Mouse (Mus musculus) limb, embryonic 11.5 days (tissue): ENCODE measurements around the gene Sult2a3. TPM values are rescaled to one million over a fixed set of nuclear protein-coding genes. Genes with fewer than 3 reads are reported as not detected.
"Not testable (repeated sequence)": the region's sequence is repeated elsewhere in the genome, so short reads cannot be mapped to it uniquely, and the experiment has no call there.

ENCODE experiments used
- ATAC-seq: fragments of 200-750 bp; cut with Nextera tagmentation; 2 replicates; pipeline ENCODE4 v1.8.0; 2017; ENCODE audit warnings: low read depth; ENCODE audit not compliant: insufficient number of reproducible peaks, low FRiP score, low TSS enrichment
- DNase-seq: peaks from one replicate; pipeline ENCODE4 v3.0.0-alpha.2; 2015; ENCODE audit warnings: low spot score
- H3K27ac ChIP-seq: fragments of 300-500 bp; sonication (generic); replicated peaks from 2 replicates; pipeline ENCODE4 v1.5.1; 2014; ENCODE audit warnings: low read depth, mild to moderate bottlenecking, low read length
- H3K27me3 ChIP-seq: fragments of 300-500 bp; sonication (generic); 2 replicates; pipeline ENCODE4 v1.6.1; 2014; ENCODE audit warnings: mild to moderate bottlenecking, low read length, mixed read lengths; ENCODE audit not compliant: control insufficient read depth, insufficient read depth
- H3K36me3 ChIP-seq: fragments of 300-500 bp; sonication (generic); 2 replicates; pipeline ENCODE4 v1.6.1; 2014; ENCODE audit warnings: mild to moderate bottlenecking, low read length, moderate library complexity, mixed read lengths; ENCODE audit not compliant: control insufficient read depth, insufficient read depth
- H3K4me1 ChIP-seq: fragments of 300-500 bp; sonication (generic); 2 replicates; pipeline ENCODE4 v1.6.1; 2014; ENCODE audit warnings: low read length, mixed read lengths; ENCODE audit not compliant: control insufficient read depth, insufficient read depth
- H3K4me2 ChIP-seq: fragments of 300-500 bp; sonication (generic); 2 replicates; pipeline ENCODE4 v1.6.1; 2014; ENCODE audit warnings: low read depth, mild to moderate bottlenecking, moderate library complexity; ENCODE audit not compliant: severe bottlenecking
- H3K4me3 ChIP-seq: fragments of 300-500 bp; sonication (generic); 2 replicates; pipeline ENCODE4 v1.5.1; 2014; ENCODE audit warnings: low read depth, low read length
- H3K9ac ChIP-seq: fragments of 300-500 bp; sonication (generic); 2 replicates; pipeline ENCODE4 v1.6.1; 2014; ENCODE audit warnings: mild to moderate bottlenecking, low read length
- H3K9me3 ChIP-seq: fragments of 300-500 bp; sonication (generic); 2 replicates; pipeline ENCODE4 v1.6.1; 2016; ENCODE audit warnings: low read length; ENCODE audit not compliant: control insufficient read depth
- WGBS: fragments of 180-500 bp; shearing (Covaris S2); extraction: QIAGEN DNeasy Blood & Tissue Kit; methylation state at CpG from one replicate; pipeline ENCODE4 v1.1.7; 2014; 5-methylcytosine and 5-hydroxymethylcytosine counted together
- polyA plus RNA-seq: library from polyadenylated mRNA; unstranded; fragments of >200 nt; fragmentation: Nextera tagmentation; extraction: Ambion mirVana; gene quantifications from 2 replicates; pipeline ENCODE4 v1.2.1, GENCODE M21; 2014

The Sult2a3 gene
- polyA plus RNA-seq, result not detected in 2 replicates

DNA sequence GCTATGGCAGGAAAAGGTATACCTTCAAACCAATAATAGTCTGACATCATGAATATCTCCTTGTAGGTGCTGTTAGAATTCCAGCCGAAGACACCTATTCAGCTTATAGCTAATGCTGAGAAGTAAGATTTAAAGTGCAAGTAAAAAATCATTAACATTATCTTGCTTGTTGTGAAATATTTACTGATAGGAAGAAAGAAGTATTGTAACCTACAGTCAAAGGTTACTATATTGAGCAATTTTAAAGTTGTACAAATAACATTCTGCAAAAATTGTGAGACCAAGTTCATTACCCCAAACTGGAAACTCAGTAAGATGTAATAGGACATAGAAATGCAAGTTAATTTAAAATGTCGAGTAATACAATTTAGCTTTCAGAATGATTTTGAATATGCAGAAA, at the start of gene Sult2a3:
Sult2a3 (minus strand) TSS at position 101 of the 400 bp plus-strand sequence.
- Histone ChIP-seq H3K4me3 (no peak within 1 kb of the TSS), H3K36me3 (no peaks in the 10 kb centered on the region)
- 86% methylated on average over 2 of the region's 2 CpGs for WGBS

DNA sequence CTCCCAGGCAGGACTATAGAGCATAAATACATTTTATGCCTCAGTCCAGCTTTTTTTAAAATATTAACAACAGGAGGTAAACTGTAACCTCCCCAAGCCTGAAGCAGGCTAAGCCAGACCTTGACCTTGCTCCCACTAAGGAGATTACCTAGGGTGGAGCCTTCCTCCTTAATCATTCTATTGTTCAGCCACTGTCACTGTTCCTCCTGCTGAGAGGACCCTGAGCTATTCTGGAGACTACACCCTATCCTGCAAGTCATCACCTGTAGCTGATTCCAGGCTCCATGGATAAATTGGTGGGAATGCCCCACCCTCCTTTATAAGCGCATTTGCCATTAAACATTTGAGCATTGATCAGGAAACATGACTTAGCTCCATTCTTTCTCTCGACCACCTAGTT, 2.4 kb downstream of the Sult2a3 start:
- ATAC-seq (no peak), DNase-seq (no peak)
- no peak overlapping the region for H3K4me3 ChIP-seq
- H3K4me2 ChIP-seq, result no peak overlapping the region
- H3K4me1 ChIP-seq, result no peaks in the 10 kb centered on the region
- H3K9me3 ChIP-seq, result no peaks in the 10 kb centered on the region; the same call in 1 of the 2 replicates
- no peak overlapping the region for H3K9ac ChIP-seq
- no peaks in the 10 kb centered on the region for H3K27me3 ChIP-seq
- no peak overlapping the region for H3K27ac ChIP-seq
- H3K36me3 ChIP-seq, result no peaks in the 10 kb centered on the region
- WGBS, result 84% methylated on average over 2 of the region's 2 CpGs

More for the DNA sequence above, at the start of gene Sult2a3:
- H3K27me3 ChIP-seq, result no peaks in the 10 kb centered on the region
- DNase-seq (no peak), ATAC-seq (no peak)
- no peaks in the 10 kb centered on the region for H3K4me1 ChIP-seq
- H3K27ac ChIP-seq, result no peak within 1 kb of the TSS
- no peak within 1 kb of the TSS for H3K4me2 ChIP-seq
- H3K9me3 ChIP-seq, result no peaks in the 10 kb centered on the region; the same call in 1 of the 2 replicates
- no peak within 1 kb of the TSS for H3K9ac ChIP-seq

DNA sequence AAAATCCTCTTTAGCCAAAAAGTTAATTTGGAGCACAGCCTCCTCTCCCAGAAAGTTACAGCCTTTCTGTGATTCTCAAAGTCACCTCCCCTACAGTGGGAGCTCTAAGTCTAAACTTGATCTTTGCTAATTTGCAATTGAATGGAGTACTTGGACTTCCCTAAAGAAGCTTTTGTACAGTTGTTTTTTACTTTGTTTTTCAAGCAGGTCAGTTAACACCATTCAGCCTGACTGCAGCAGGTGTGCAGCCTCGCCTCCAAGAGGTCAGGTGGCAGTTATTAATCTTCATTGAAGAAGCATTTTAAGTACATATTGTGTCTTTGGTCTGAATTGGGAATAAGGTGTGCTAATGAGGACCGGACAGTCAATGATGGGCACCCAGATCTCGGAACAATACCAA, 3.0 kb downstream of the Sult2a3 start:
- not testable (repeated sequence) for H3K27ac ChIP-seq, H3K4me1 ChIP-seq, H3K4me3 ChIP-seq, H3K27me3 ChIP-seq, ATAC-seq, DNase-seq, H3K36me3 ChIP-seq, H3K9ac ChIP-seq, H3K4me2 ChIP-seq, H3K9me3 ChIP-seq
- 66% methylated on average over 3 of the region's 3 CpGs for WGBS

DNA sequence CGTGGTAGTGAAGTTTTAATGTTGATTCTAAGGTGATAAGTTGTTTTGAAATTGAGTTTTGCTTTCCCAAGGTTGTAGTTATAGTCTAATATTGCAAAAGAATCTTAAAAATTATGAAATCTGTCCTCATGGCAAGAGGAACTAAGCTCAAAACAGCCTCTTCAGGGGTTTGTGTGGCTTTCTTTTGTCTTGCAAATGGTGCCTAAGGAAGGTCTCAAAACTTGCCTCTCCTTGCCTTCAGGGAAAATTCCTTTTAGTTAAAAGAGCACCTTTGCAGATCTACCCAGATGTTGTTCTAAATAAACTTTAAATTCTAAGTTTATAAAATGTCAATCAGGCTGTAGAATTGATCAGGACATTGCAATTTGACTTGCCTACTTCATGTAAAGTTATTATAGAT, 6.1 kb downstream of the Sult2a3 start:
- DNase-seq (no peak), ATAC-seq (no peak)
- Histone ChIP-seq H3K4me3 (no peak overlapping the region), H3K27ac (no peak overlapping the region), H3K27me3 (no peaks in the 10 kb centered on the region), H3K9ac (no peak overlapping the region), H3K9me3 (no peaks in the 10 kb centered on the region; the same call in 1 of the 2 replicates), H3K4me1 (no peaks in the 10 kb centered on the region), H3K36me3 (no peaks in the 10 kb centered on the region), H3K4me2 (no peak overlapping the region)
- WGBS, result 26% methylated on average over 1 of the region's 1 CpGs

DNA sequence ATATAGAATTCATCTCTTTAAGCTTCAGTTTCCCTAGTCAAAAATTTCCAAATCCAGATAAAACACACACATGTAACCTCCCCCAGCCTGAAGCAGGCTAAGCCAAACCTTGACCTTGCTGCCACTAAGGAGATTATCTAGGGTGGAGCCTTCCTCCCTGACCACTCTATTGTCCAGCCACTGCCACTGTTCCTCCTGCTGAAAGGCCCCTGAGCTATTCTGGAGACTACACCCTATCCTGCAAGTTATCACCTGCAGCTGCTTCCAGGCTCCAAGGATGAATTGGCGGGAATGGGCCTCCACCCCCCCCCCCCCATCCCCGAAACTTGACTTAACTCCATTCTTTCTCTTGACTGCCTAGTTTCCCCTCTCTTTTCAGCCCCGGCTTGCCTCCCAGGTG, 8.4 kb downstream of the Sult2a3 start:
- whole genome bisulfite sequencing, result 70% methylated on average over 3 of the region's 3 CpGs
- not testable (repeated sequence) for H3K27me3 ChIP-seq, H3K36me3 ChIP-seq, H3K9ac ChIP-seq, ATAC-seq, H3K4me3 ChIP-seq, H3K27ac ChIP-seq, H3K4me1 ChIP-seq, DNase-seq, H3K9me3 ChIP-seq, H3K4me2 ChIP-seq

DNA sequence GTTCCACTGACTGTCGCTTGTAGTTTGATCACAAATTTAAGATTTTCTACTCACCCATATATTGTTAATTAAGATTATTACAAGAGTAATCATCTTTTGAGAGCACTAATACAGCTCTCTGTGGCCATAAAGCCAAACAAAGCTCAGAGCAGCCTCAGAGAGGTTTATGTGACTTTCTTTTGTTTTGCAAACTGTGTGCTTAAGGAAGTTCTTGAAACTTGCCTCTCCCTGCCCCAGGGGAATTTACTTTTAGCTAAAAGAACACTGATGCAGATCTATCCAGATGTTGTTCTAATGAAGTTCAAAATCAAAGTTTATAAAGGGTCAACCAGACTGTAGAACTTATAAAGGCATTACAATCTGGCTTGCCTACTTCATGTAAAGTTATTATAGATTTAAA, 75.0 kb downstream of the Sult2a3 start:
- not testable (repeated sequence) for ATAC-seq, H3K4me1 ChIP-seq, H3K27ac ChIP-seq, DNase-seq, H3K4me3 ChIP-seq, H3K9me3 ChIP-seq, H3K9ac ChIP-seq, H3K36me3 ChIP-seq, H3K4me2 ChIP-seq, H3K27me3 ChIP-seq
- 73% methylated on average over 1 of the region's 1 CpGs for WGBS

DNA sequence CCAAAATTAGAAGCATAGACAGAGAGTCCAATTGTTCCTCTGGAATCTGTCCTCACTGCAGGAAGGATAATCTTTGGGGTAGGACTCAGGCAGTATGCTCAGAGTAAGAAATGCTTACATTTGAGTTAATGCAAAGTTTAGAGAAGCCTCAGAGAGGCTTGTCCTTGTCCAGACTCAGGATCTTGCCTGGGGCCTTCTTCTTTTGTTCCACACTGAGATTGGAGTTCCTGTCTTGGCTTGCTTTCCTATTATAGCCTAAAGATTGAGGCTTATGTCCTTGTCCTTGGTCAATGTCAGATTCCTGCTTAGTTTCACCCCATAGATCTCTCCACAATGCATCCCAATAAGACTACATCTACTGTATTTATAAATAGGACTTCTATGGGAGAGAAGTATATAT, 92.0 kb downstream of the Sult2a3 start:
- H3K4me2 ChIP-seq, result not testable (repeated sequence)

More for the DNA sequence above, 92.0 kb downstream of the Sult2a3 start:
- not testable (repeated sequence) for H3K4me1 ChIP-seq, H3K27ac ChIP-seq, H3K36me3 ChIP-seq, H3K9me3 ChIP-seq, H3K4me3 ChIP-seq, DNase-seq, ATAC-seq, H3K27me3 ChIP-seq, H3K9ac ChIP-seq

Other genes with a start within 250 kb of the Sult2a3 start
- gene Sult2a4, start 133.4 kb downstream of the Sult2a3 start, polyA plus RNA-seq, result not detected in 2 replicates
- not detected in 2 replicates for gene Sult2a6, start 131.8 kb upstream of the Sult2a3 start, polyA plus RNA-seq
- not detected in 2 replicates for gene Obox8, start 210.5 kb upstream of the Sult2a3 start, polyA plus RNA-seq